Mouse (Mus musculus) CH12.LX (cell line): ENCODE results near the gene Cyp2d11. TPM values are rescaled to one million over a fixed set of nuclear protein-coding genes. Genes with fewer than 3 reads are reported as not detected.

Experiments used
- DNase-seq: peaks from one replicate; pipeline ENCODE4 v3.0.0-alpha.2; 2013; ENCODE audit errors: extremely low read depth
- H3K27ac ChIP-seq: 2 replicates; pipeline ENCODE4 v1.5.1; 2012; ENCODE audit warnings: low read depth, mild to moderate bottlenecking, control low read depth, moderate library complexity; ENCODE audit not compliant: insufficient read depth
- H3K27me3 ChIP-seq: replicated peaks from 2 replicates; pipeline ENCODE3; 2012; ENCODE audit warnings: inconsistent platforms
- H3K36me3 ChIP-seq, 2 experiments: replicated peaks in 1 of 2; 2 replicates each; pipeline versions ENCODE3 to v1.6.1; 2012; ENCODE audit warnings: inconsistent platforms in 1 of 2, low read length in 1 of 2, mild to moderate bottlenecking in 1 of 2, mixed read lengths in 1 of 2, moderate library complexity in 1 of 2; ENCODE audit not compliant: control insufficient read depth in 1 of 2, insufficient read depth in 1 of 2
- H3K4me1 ChIP-seq, 2 experiments: 2 replicates each; pipeline ENCODE4 v1.6.1; 2012; ENCODE audit warnings: inconsistent platforms in 1 of 2, moderate library complexity in 1 of 2; ENCODE audit not compliant: insufficient read depth in 2 of 2, control insufficient read depth in 1 of 2
- H3K4me2 ChIP-seq: 2 replicates; pipeline ENCODE4 v1.6.1; 2012; ENCODE audit warnings: low read depth, mild to moderate bottlenecking, control low read depth; ENCODE audit not compliant: poor library complexity, insufficient read depth, severe bottlenecking
- H3K4me3 ChIP-seq, 3 experiments: fragments of 150-350 bp in 1 of 3; sonication (generic) in 1 of 3; replicated peaks in 1 of 3; 2 replicates each; pipeline versions ENCODE3 to v1.5.1; 2011 to 2012; ENCODE audit warnings: low read depth in 2 of 3, low read length in 2 of 3, mild to moderate bottlenecking in 2 of 3, moderate library complexity in 2 of 3, control low read depth in 1 of 3, improper control_type of control experiment in 1 of 3, inconsistent platforms in 1 of 3, mixed read lengths in 1 of 3; ENCODE audit not compliant: poor library complexity in 1 of 3
- H3K79me2 ChIP-seq: replicated peaks from 2 replicates; pipeline ENCODE4 v1.6.1; 2012; ENCODE audit warnings: mild to moderate bottlenecking, moderate library complexity; ENCODE audit not compliant: control insufficient read depth, poor library complexity, insufficient read depth, severe bottlenecking; ENCODE audit errors: extremely low read depth
- H3K9ac ChIP-seq: 2 replicates; pipeline ENCODE4 v1.6.1; 2012; ENCODE audit warnings: low read depth, mild to moderate bottlenecking, control low read depth, moderate library complexity; ENCODE audit not compliant: insufficient read depth
- H3K9me3 ChIP-seq: replicated peaks from 2 replicates; pipeline ENCODE3; 2012; ENCODE audit warnings: low read length, inconsistent platforms, mixed read lengths
- BHLHE40 ChIP-seq: IDR thresholded peaks from 2 replicates; pipeline ENCODE4 v1.6.1; 2011; ENCODE audit warnings: mild to moderate bottlenecking, low read depth, low read length, improper control_type of control experiment
- CHD1 ChIP-seq: IDR thresholded peaks from 2 replicates; pipeline ENCODE4 v1.6.1; 2012; ENCODE audit warnings: low read depth, low read length, improper control_type of control experiment, inconsistent platforms
- EP300 ChIP-seq: IDR thresholded peaks from 2 replicates; pipeline ENCODE4 v1.6.1; 2011; ENCODE audit warnings: low read length, improper control_type of control experiment
- ETS1 ChIP-seq: conservative IDR thresholded peaks from 2 replicates; pipeline ENCODE4 v1.6.1; 2012; ENCODE audit warnings: low read depth, mild to moderate bottlenecking, inconsistent platforms, low read length, improper control_type of control experiment, moderate library complexity
- JUND ChIP-seq: conservative IDR thresholded peaks from 2 replicates; pipeline ENCODE4 v1.6.1; 2011; ENCODE audit warnings: low read depth, low read length, improper control_type of control experiment
- MAX ChIP-seq: IDR thresholded peaks from 2 replicates; pipeline ENCODE4 v1.6.1; 2011; ENCODE audit warnings: low read length, improper control_type of control experiment
- MYC ChIP-seq: IDR thresholded peaks from 2 replicates; pipeline ENCODE4 v1.6.1; 2011; ENCODE audit warnings: low read depth, mild to moderate bottlenecking, improper control_type of control experiment, low read length
- NELFE ChIP-seq: IDR thresholded peaks from 2 replicates; pipeline ENCODE4 v1.6.1; 2011; ENCODE audit warnings: low read depth, low read length, improper control_type of control experiment
- NRF1 ChIP-seq: IDR thresholded peaks from 2 replicates; pipeline ENCODE4 v1.6.1; 2014; ENCODE audit warnings: low read depth, mild to moderate bottlenecking, inconsistent platforms, low read length, improper control_type of control experiment, moderate library complexity
- PAX5 ChIP-seq: IDR thresholded peaks from 2 replicates; pipeline ENCODE4 v1.6.1; 2012; ENCODE audit warnings: low read length, inconsistent platforms, mixed read lengths
- POLR2A ChIP-seq: IDR thresholded peaks from 2 replicates; pipeline ENCODE4 v1.6.1; 2011; ENCODE audit warnings: low read depth, mild to moderate bottlenecking, improper control_type of control experiment, low read length
- POLR2AphosphoS2 ChIP-seq: IDR thresholded peaks from 2 replicates; pipeline ENCODE4 v1.6.1; 2011; ENCODE audit warnings: low read depth, low read length, improper control_type of control experiment
- RAD21 ChIP-seq: IDR thresholded peaks from 2 replicates; pipeline ENCODE4 v1.6.1; 2011; ENCODE audit warnings: low read depth, mild to moderate bottlenecking, low read length, improper control_type of control experiment, moderate library complexity
- SIN3A ChIP-seq: IDR thresholded peaks from 2 replicates; pipeline ENCODE4 v1.6.1; 2012; ENCODE audit warnings: low read length, improper control_type of control experiment, inconsistent platforms
- SMC3 ChIP-seq: IDR thresholded peaks from 2 replicates; pipeline ENCODE4 v1.6.1; 2011; ENCODE audit warnings: low read depth, low read length, improper control_type of control experiment
- TCF12 ChIP-seq: IDR thresholded peaks from 2 replicates; pipeline ENCODE4 v1.6.1; 2014; ENCODE audit warnings: low read depth, mild to moderate bottlenecking, inconsistent platforms, low read length, improper control_type of control experiment
- USF1 ChIP-seq: IDR thresholded peaks from 2 replicates; pipeline ENCODE4 v1.6.1; 2014; ENCODE audit warnings: low read depth, mild to moderate bottlenecking, inconsistent platforms, low read length, improper control_type of control experiment
- USF2 ChIP-seq: conservative IDR thresholded peaks from 2 replicates; pipeline ENCODE4 v1.6.1; 2011; ENCODE audit warnings: low read depth, low read length, improper control_type of control experiment
- dilution Hi-C: fragments of 300-500 bp; cut with MboI; formaldehyde crosslinking; loops from 2 replicates; pipeline ENCODE4 v1.14.3; 2020; ENCODE audit warnings: low sequenced_read_pairs; ENCODE audit not compliant: extremely low pct_unique_long_range_greater_than_20kb, extremely low pct_ligation_motif_present
- in situ Hi-C: fragments of 300-500 bp; cut with MboI; formaldehyde crosslinking; loops from 3 replicates; pipeline ENCODE4 v1.14.3; 2019; ENCODE audit warnings: low sequenced_read_pairs, low pct_ligation_motif_present, low pct_unique_long_range_greater_than_20kb, mixed read lengths
- polyA plus RNA-seq: library from polyadenylated mRNA; unstranded; fragments of >175 nt; gene quantifications from 2 replicates; pipeline ENCODE4 v1.2.1, GENCODE M21; 2012; ENCODE audit warnings: low read depth; ENCODE audit not compliant: insufficient read length
- total RNA-seq, 2 experiments: library from RNA; depleted of rRNA; stranded (reverse); fragments of 300-350 nt in 1 of 2; fragments of >200 nt in 1 of 2; gene quantifications; 2 replicates each; pipeline ENCODE4 v1.2.3; 2012 to 2014

Gene Cyp2d11
- total and polyA plus RNA-seq, 3 experiments, result not detected

GRCm38 (mm10) chr15:82351480-82351879 is 42.3 kb downstream of the Cyp2d11 start:
- Histone ChIP-seq H3K79me2 (peaks cover 31% of the 10 kb centered on the region), H3K36me3 (peaks cover 29 to 42% of the 10 kb centered on the region in 2 experiments), H3K4me2 (no peak overlapping the region), H3K4me3 (no peak overlapping the region), H3K9ac (no peak overlapping the region), H3K9me3 (peaks cover 2% of the 10 kb centered on the region), H3K27ac (no peak overlapping the region)
- dilution Hi-C loops (no loop called here), in situ Hi-C loops (loop anchor here (10.0 kb wide), 1 partner anchor 63 kb away; no protein-coding TSS in a partner anchor)
- no peak for TF ChIP-seq PAX5
- no peak for TF ChIP-seq TCF12
- TF ChIP-seq MYC, result no peak
- TF ChIP-seq MAX, result no peak
- no peak for TF ChIP-seq NRF1
- no peak for TF ChIP-seq ETS1
- TF ChIP-seq CHD1, result no peak
- TF ChIP-seq SIN3A, result no peak
- no peak for TF ChIP-seq JUND
- no peak for TF ChIP-seq USF2
- no peak for TF ChIP-seq POLR2AphosphoS2
- no peak for TF ChIP-seq BHLHE40
- TF ChIP-seq RAD21, result no peak
- no peak for TF ChIP-seq EP300
- no peak for TF ChIP-seq SMC3
- TF ChIP-seq, all 38 proteins: peak for 0
- H3K4me1 ChIP-seq, result peaks cover 14 to 43% of the 10 kb centered on the region in 2 experiments
- H3K27me3 ChIP-seq, result no peaks in the 10 kb centered on the region
- DNase-seq, result no peak

GRCm38 (mm10) chr15:82350349-82350748 is 43.5 kb downstream of the Cyp2d11 start:
- no peak for TF ChIP-seq USF1
- no peak for TF ChIP-seq SMC3
- TF ChIP-seq NELFE, result no peak
- TF ChIP-seq POLR2A, result no peak
- Histone ChIP-seq H3K27ac (no peak overlapping the region), H3K9me3 (peaks cover 2% of the 10 kb centered on the region), H3K79me2 (peaks cover 32% of the 10 kb centered on the region), H3K4me3 (no peak overlapping the region), H3K4me2 (no peak overlapping the region), H3K27me3 (no peaks in the 10 kb centered on the region), H3K36me3 (peaks cover 29 to 42% of the 10 kb centered on the region in 2 experiments), H3K4me1 (peaks cover 14 to 44% of the 10 kb centered on the region in 2 experiments), H3K9ac (no peak overlapping the region)
- in situ Hi-C loops (loop anchor here (10.0 kb wide), 1 partner anchor 64 kb away; no protein-coding TSS in a partner anchor), dilution Hi-C loops (no loop called here)
- no peak for DNase-seq
